37 mouse cellular contexts compared by ENCODE assay signal in genomic region chr16:36661330-36661729, GRCm38 (mm10). TPM values are rescaled to one million over a fixed set of nuclear protein-coding genes. Genes with fewer than 3 reads are reported as not detected.
"Had no signal": no experiment of that assay in that cellular context is flagged by ENCODE, and none has a peak within 500 bp of the region (broad histone marks: within the 10 kb centered on the region; RNA-seq: fewer than 3 reads in every experiment).

No protein-coding gene starts in this region.

- DNase-seq: heart, postnatal 10 days; heart, postnatal 14 days; heart, postnatal 36 days; heart, postnatal 4 days; kidney, adult 11 months; kidney, adult 18-20 months; kidney, adult 2 months; kidney, adult 8-10 months; kidney, adult 9 months; kidney, postnatal 10 days; kidney, postnatal 14 days; kidney, postnatal 25 days; kidney, postnatal 36 days; kidney, postnatal 4 days; layer of hippocampus, adult 9-11 months; layer of hippocampus, postnatal 36 days had no signal

- H3K9ac ChIP-seq: heart, embryonic 12.5 days; heart, embryonic 13.5 days; heart, embryonic 15.5 days; hindbrain, embryonic 12.5 days; hindbrain, embryonic 13.5 days; hindbrain, embryonic 14.5 days; hindbrain, embryonic 15.5 days; intestine, embryonic 15.5 days; kidney, embryonic 15.5 days had no signal

- ATAC-seq: hindbrain, embryonic 16.5 days; hindbrain, postnatal 0 days; inflammation-experienced regulatory T-cells, adult 6 months; intestine, embryonic 15.5 days; intestine, embryonic 16.5 days; intestine, postnatal 0 days had no signal

- H3K27me3 ChIP-seq: heart, embryonic 12.5 days; heart, embryonic 13.5 days; heart, embryonic 15.5 days; hindbrain, embryonic 12.5 days; hindbrain, embryonic 13.5 days; hindbrain, embryonic 15.5 days; intestine, embryonic 15.5 days; kidney, embryonic 15.5 days had no signal

- H3K36me3 ChIP-seq: heart, embryonic 10.5 days; heart, embryonic 12.5 days; heart, embryonic 13.5 days; heart, embryonic 15.5 days; hindbrain, embryonic 10.5 days; hindbrain, embryonic 12.5 days; hindbrain, embryonic 13.5 days; hindbrain, embryonic 15.5 days; intestine, embryonic 15.5 days; kidney, embryonic 15.5 days had no signal

- H3K4me1 ChIP-seq: heart, embryonic 10.5 days; heart, embryonic 12.5 days; heart, embryonic 13.5 days; heart, embryonic 15.5 days; hindbrain, embryonic 10.5 days; hindbrain, embryonic 12.5 days; hindbrain, embryonic 13.5 days; hindbrain, embryonic 15.5 days; intestine, embryonic 15.5 days; kidney, embryonic 15.5 days had no signal

- H3K4me2 ChIP-seq: heart, embryonic 11.5 days; heart, embryonic 12.5 days; heart, embryonic 13.5 days; heart, embryonic 15.5 days; hindbrain, embryonic 12.5 days; hindbrain, embryonic 13.5 days; hindbrain, embryonic 14.5 days; hindbrain, embryonic 15.5 days; intestine, embryonic 15.5 days; kidney, embryonic 15.5 days had no signal

- H3K9me3 ChIP-seq: heart, embryonic 10.5 days; heart, embryonic 13.5 days; heart, embryonic 15.5 days; hindbrain, embryonic 15.5 days; intestine, embryonic 15.5 days; kidney, embryonic 15.5 days had no signal

- H3K4me3 ChIP-seq: heart, embryonic 10.5 days; heart, embryonic 12.5 days; heart, embryonic 13.5 days; heart, embryonic 15.5 days; hindbrain, embryonic 10.5 days; hindbrain, embryonic 12.5 days; hindbrain, embryonic 13.5 days; hindbrain, embryonic 15.5 days; intestine, embryonic 15.5 days; kidney, embryonic 15.5 days; layer of hippocampus, adult 2 months had no signal

- H3K27ac ChIP-seq: heart, embryonic 10.5 days; heart, embryonic 13.5 days; heart, embryonic 15.5 days; hindbrain, embryonic 10.5 days; hindbrain, embryonic 12.5 days; hindbrain, embryonic 13.5 days; hindbrain, embryonic 14.5 days; hindbrain, embryonic 15.5 days; hindbrain, postnatal 0 days; intestine, embryonic 15.5 days; kidney, embryonic 15.5 days; kidney, postnatal 0 days; layer of hippocampus, adult 2 months had no signal

RNA-seq across cellular contexts. Expression of gene Ildr1, which starts 32.4 kb away (rescaled TPM):
- total RNA-seq: heart, postnatal 10 days; heart, postnatal 25 days; heart, postnatal 36 days; heart, postnatal 4 days had no signal
- polyA plus RNA-seq: heart, embryonic 11.5 days; heart, embryonic 12.5 days; heart, postnatal 0 days had no signal
